Mouse (Mus musculus): ENCODE measurements at regions not wholly inside any gene's neighbourhood (a gene's known extent, or its start where the extent isn't known, plus 50 kb on each side); places are given as distances from the start of the nearest gene placed in this dataset.
A peak's percentile ranks its signal among the peaks of the same experiment; 100 is the strongest.

GRCm38 (mm10) chr13:114681887-114682286 is 136.1 kb upstream of the Mocs2 start:
- Histone ChIP-seq H3K9ac (ENCODE audit: control insufficient read depth, low read depth, low read length, poor library complexity, severe bottlenecking) (no peak overlapping the region), H3K27ac (ENCODE audit: control insufficient read depth, low read depth, low read length) (no peak overlapping the region), H3K36me3 (ENCODE audit: control insufficient read depth in 1 of 2, insufficient read depth in 2 of 2, low read length in 2 of 2) (peaks cover 0 to 7% of the 10 kb centered on the region in 2 experiments; a peak in 2 of 4 replicates), H3K4me3 (ENCODE audit: control insufficient read depth in 1 of 2, insufficient read depth in 1 of 2, low read depth in 2 of 2, low read length in 2 of 2) (no peak overlapping the region), H3K4me1 (ENCODE audit: control insufficient read depth in 1 of 2, insufficient read depth in 2 of 2, low read length in 2 of 2) (peaks cover 0 to 16% of the 10 kb centered on the region in 2 experiments; a peak in 3 of 4 replicates), H3K9me3 (replicated peaks; ENCODE audit: insufficient read depth, low read length) (no peaks in the 10 kb centered on the region), H3K27me3 (ENCODE audit: control insufficient read depth in 1 of 2, insufficient read depth in 2 of 2, low read length in 2 of 2) (no peaks in the 10 kb centered on the region), H3K79me2 (ENCODE audit: control insufficient read depth, insufficient read depth, low read length, poor library complexity) (no peaks in the 10 kb centered on the region)
- peak; percentile 25 for DNase-seq (ENCODE audit: low read depth, low spot score)
- TF ChIP-seq SIN3A (IDR thresholded peaks at IDR 0.05; ENCODE audit: low read length) (no peak), MEF2A (IDR thresholded peaks at IDR 0.05; ENCODE audit: extremely low read depth, insufficient replicate concordance, low read depth, low read length, poor library complexity, severe bottlenecking) (no peak), GATA1 (IDR thresholded peaks at IDR 0.05; ENCODE audit: low read depth, low read length) (0 out of 2 replicates have a peak, but pooled peaks have one; percentile 14), TCF12 (IDR thresholded peaks at IDR 0.05; ENCODE audit: low read depth, low read length) (no peak), NRF1 (IDR thresholded peaks at IDR 0.05; ENCODE audit: insufficient read depth, low read depth, low read length, poor library complexity, severe bottlenecking) (no peak), TAL1 (IDR thresholded peaks at IDR 0.05; ENCODE audit: low read length) (no peak), EP300 (IDR thresholded peaks at IDR 0.05; ENCODE audit: low read depth in 1 of 2, low read length in 2 of 2) (peak in 1 of 2 experiments; percentile 29; a peak in 1 of 4 replicates), MAX (IDR thresholded peaks at IDR 0.05; ENCODE audit: low read length) (no peak), MXI1 (IDR thresholded peaks at IDR 0.05; ENCODE audit: low read depth, low read length) (no peak), HCFC1 (IDR thresholded peaks at IDR 0.05; ENCODE audit: low read depth, low read length) (no peak), NELFE (IDR thresholded peaks at IDR 0.05; ENCODE audit: low read depth, low read length) (no peak), RCOR1 (IDR thresholded peaks at IDR 0.05; ENCODE audit: low read depth, low read length) (no peak), ZC3H11A (IDR thresholded peaks at IDR 0.05; ENCODE audit: low read depth, low read length) (no peak), ZNF384 (IDR thresholded peaks at IDR 0.05; ENCODE audit: low read depth, low read length) (peak; percentile 68)

- Histone ChIP-seq H3K27ac (ENCODE audit: control insufficient read depth, low read depth, low read length) (no peak overlapping the region), H3K79me2 (ENCODE audit: control insufficient read depth, insufficient read depth, low read length, poor library complexity) (no peaks in the 10 kb centered on the region), H3K27me3 (ENCODE audit: control insufficient read depth in 1 of 2, insufficient read depth in 2 of 2, low read length in 2 of 2) (no peaks in the 10 kb centered on the region), H3K9ac (ENCODE audit: control insufficient read depth, low read depth, low read length, poor library complexity, severe bottlenecking) (no peak overlapping the region), H3K4me1 (ENCODE audit: control insufficient read depth in 1 of 2, insufficient read depth in 2 of 2, low read length in 2 of 2) (peaks cover 0 to 16% of the 10 kb centered on the region in 2 experiments; a peak in 3 of 4 replicates), H3K36me3 (ENCODE audit: control insufficient read depth in 1 of 2, insufficient read depth in 2 of 2, low read length in 2 of 2) (peaks cover 0 to 7% of the 10 kb centered on the region in 2 experiments; a peak in 2 of 4 replicates), H3K9me3 (replicated peaks; ENCODE audit: insufficient read depth, low read length) (no peaks in the 10 kb centered on the region), H3K4me3 (ENCODE audit: control insufficient read depth in 1 of 2, insufficient read depth in 1 of 2, low read depth in 2 of 2, low read length in 2 of 2) (no peak overlapping the region)
- TF ChIP-seq MAX (IDR thresholded peaks at IDR 0.05; ENCODE audit: low read length) (no peak), TAL1 (IDR thresholded peaks at IDR 0.05; ENCODE audit: low read length) (no peak), MAFK (IDR thresholded peaks at IDR 0.05; ENCODE audit: borderline replicate concordance, low read depth, low read length) (no peak), ZMIZ1 (IDR thresholded peaks at IDR 0.05; ENCODE audit: low read depth, low read length) (no peak), GABPA (IDR thresholded peaks at IDR 0.05; ENCODE audit: low read depth, low read length) (no peak), RCOR1 (IDR thresholded peaks at IDR 0.05; ENCODE audit: low read depth, low read length) (no peak), ETS1 (IDR thresholded peaks at IDR 0.05; ENCODE audit: low read depth, low read length) (no peak), POLR2AphosphoS2 (IDR thresholded peaks at IDR 0.05; ENCODE audit: low read length) (no peak), BHLHE40 (IDR thresholded peaks at IDR 0.05; ENCODE audit: borderline replicate concordance, low read depth, low read length) (no peak), CHD1 (IDR thresholded peaks at IDR 0.05; ENCODE audit: low read depth, low read length) (no peak), MXI1 (IDR thresholded peaks at IDR 0.05; ENCODE audit: low read depth, low read length) (no peak), EP300 (IDR thresholded peaks at IDR 0.05; ENCODE audit: low read depth in 1 of 2, low read length in 2 of 2) (no peak), ZNF384 (IDR thresholded peaks at IDR 0.05; ENCODE audit: low read depth, low read length) (no peak), NRF1 (IDR thresholded peaks at IDR 0.05; ENCODE audit: insufficient read depth, low read depth, low read length, poor library complexity, severe bottlenecking) (no peak), MAZ (IDR thresholded peaks at IDR 0.05; ENCODE audit: low read depth, low read length) (no peak), NELFE (IDR thresholded peaks at IDR 0.05; ENCODE audit: low read depth, low read length) (no peak), SMC3 (IDR thresholded peaks at IDR 0.05; ENCODE audit: low read depth, low read length) (no peak)
- no peak for DNase-seq (ENCODE audit: low read depth, low spot score)
Measured at GRCm38 (mm10) chr13:114682891-114683290, 135.1 kb upstream of the Mocs2 start.

All from MEL (cell line).